Mouse (Mus musculus): ENCODE data around the gene Dst.

GRCm38 (mm10) chr1:34324255-34324654, 416.2 kb downstream of the Dst start:
- TF ChIP-seq EP300 (IDR thresholded peaks at IDR 0.05; ENCODE audit: low read depth) (no peak), CTCF (IDR thresholded peaks at IDR 0.05; ENCODE audit: low read depth) (no peak)

Measured in liver, embryonic 14.5 days (tissue).